Comparison of ENCODE assay signal across 20 mouse cellular contexts in the genomic region with DNA sequence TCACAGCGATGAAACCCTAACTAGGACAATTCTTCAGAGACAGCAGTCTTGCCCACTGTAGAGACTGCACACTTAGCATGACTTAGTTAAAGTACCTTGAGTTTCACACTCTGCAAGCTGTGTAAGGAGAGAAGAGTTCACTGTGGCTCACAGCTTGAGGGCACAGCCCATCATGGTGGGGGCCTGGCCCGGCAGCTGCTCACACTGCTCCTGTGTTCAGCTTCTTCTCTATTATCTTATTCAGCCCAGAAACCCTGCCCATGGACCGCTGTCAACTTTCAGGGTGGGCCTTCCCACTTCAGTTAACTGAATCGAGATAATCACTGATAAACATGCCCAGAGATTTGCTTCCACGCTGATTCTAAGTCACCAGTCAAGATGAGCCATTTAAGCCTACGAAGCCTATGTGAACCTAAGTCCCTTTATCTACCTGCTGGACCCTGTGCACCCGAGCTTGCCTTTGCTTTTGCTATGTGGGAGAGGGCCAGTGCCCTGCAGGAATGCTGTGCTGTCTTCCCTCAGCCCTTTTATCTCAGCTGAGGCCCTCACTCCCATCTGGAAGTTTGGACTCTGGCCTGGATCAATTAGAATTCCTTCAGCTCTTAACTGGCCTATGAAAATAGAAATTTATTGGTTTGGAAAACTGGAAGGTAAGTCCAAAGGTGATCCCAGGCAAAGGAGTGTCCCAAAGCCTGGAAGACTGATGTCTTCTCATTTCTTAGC. TPM values are rescaled to one million over a fixed set of nuclear protein-coding genes. Genes with fewer than 3 reads are reported as not detected.
"Had no signal": no experiment of that assay in that cellular context is flagged by ENCODE, and none has a peak within 500 bp of the region (broad histone marks: within the 10 kb centered on the region; RNA-seq: fewer than 3 reads in every experiment).

No protein-coding gene starts in this region.

- DNase-seq: kidney, adult 18-20 months; kidney, adult 9 months; kidney, postnatal 14 days; left cerebral cortex, postnatal 4 days; liver, postnatal 0 days; lung, embryonic 14.5 days; midbrain, embryonic 14.5 days; thymus, adult 18-20 months; thymus, postnatal 14 days; thymus, postnatal 4 days had no signal

- H3K4me2 ChIP-seq: limb, embryonic 12.5 days; limb, embryonic 15.5 days; liver, embryonic 11.5 days; lung, embryonic 14.5 days; midbrain, embryonic 11.5 days had no signal

- H3K36me3 ChIP-seq: limb, embryonic 12.5 days; limb, embryonic 15.5 days had no signal

- H3K27me3 ChIP-seq: limb, embryonic 12.5 days had no signal

- H3K4me3 ChIP-seq: limb, embryonic 12.5 days; limb, embryonic 15.5 days; megakaryocyte, embryonic 14.5 days had no signal

- H3K9ac ChIP-seq: limb, embryonic 12.5 days; limb, embryonic 15.5 days; liver, embryonic 14.5 days; liver, postnatal 0 days; lung, embryonic 14.5 days had no signal

- H3K4me1 ChIP-seq: limb, embryonic 12.5 days; limb, embryonic 15.5 days; megakaryocyte, embryonic 14.5 days had no signal

- H3K27ac ChIP-seq: limb, embryonic 12.5 days; limb, embryonic 15.5 days; liver, embryonic 14.5 days; macrophage had no signal

- ATAC-seq: liver, postnatal 0 days; lung, postnatal 0 days had no signal

- H3K9me3 ChIP-seq: limb, embryonic 12.5 days; limb, embryonic 15.5 days had no signal

RNA-seq across cellular contexts. Expression of a gene that starts 6.9 kb away (rescaled TPM):
- polyA plus RNA-seq: limb, embryonic 12.5 days; liver, embryonic 11.5 days; neural tube, embryonic 11.5 days; stomach, embryonic 14.5 days had no signal

RNA-seq across cellular contexts. Expression of a gene that starts 40.2 kb away (rescaled TPM):
- polyA plus RNA-seq: limb, embryonic 15.5 days; liver, embryonic 11.5 days; liver, embryonic 14.5 days; liver, postnatal 0 days; lung, embryonic 14.5 days; macrophage had no signal
